14 mouse cellular contexts compared by ENCODE assay signal in genomic region chrX:158852308-158852707, GRCm38 (mm10).
DNase-seq lines count a peak whose midpoint lies in the region; ATAC-seq and TF ChIP-seq lines count a peak whose summit lies in the region.
"Had no signal": no experiment of that assay in that cellular context is flagged by ENCODE, and none has a peak within 500 bp of the region (broad histone marks: within the 10 kb centered on the region; RNA-seq: fewer than 3 reads in every experiment).

No protein-coding gene starts in this region.

- H3K27ac ChIP-seq in layer of hippocampus, adult 2 months, result peak overlapping the region; percentile 79
- H3K27ac ChIP-seq: forebrain, embryonic 10.5 days had no signal

- no peak for ATAC-seq in erythroid progenitor cell, adult 5-6 weeks (replicated peaks; ENCODE audit: low FRiP score, poor library complexity, severe bottlenecking)

- no peak for TF ChIP-seq CTCF in layer of hippocampus, adult 2 months (conservative IDR thresholded peaks at IDR 0.05)

- intact Hi-C loops in left cerebral cortex, postnatal 4 days (cut with DNase I), result no loop called here

- no peak overlapping the region for H3K4me3 ChIP-seq in layer of hippocampus, adult 2 months
- H3K4me3 ChIP-seq: forebrain, embryonic 10.5 days had no signal

- DNase-seq in left cerebral cortex, adult 11 months (ENCODE audit: low spot score), result peak; percentile 55
- DNase-seq in left cerebral cortex, postnatal 4 days, result no peak
- DNase-seq in layer of hippocampus, adult 2 months (ENCODE audit: low spot score in 2 of 2), result peak; percentile 46 to 70
- peak; percentile 69 to 77 for DNase-seq in left cerebral cortex, adult 9 months (ENCODE audit: low spot score in 2 of 2)
- no peak for DNase-seq in testis, postnatal 14 days (ENCODE audit: low spot score)
- no peak for DNase-seq in adrenal gland, adult 18-20 months (ENCODE audit: low spot score in 2 of 2)
- DNase-seq: adrenal gland, postnatal 25 days; cerebellum, postnatal 10 days; heart, adult 11 months; kidney, adult 8-10 months; liver; lung, adult 18-20 months had no signal

Comparison
In these comparisons a context has a peak if more than half of its experiments do, and no peak if none do; other contexts are left out.
1. DNase-seq: peak in left cerebral cortex, adult 11 months (single experiment), layer of hippocampus, adult 2 months (2 of 2) and left cerebral cortex, adult 9 months (2 of 2); none in left cerebral cortex, postnatal 4 days (single experiment), testis, postnatal 14 days (single experiment) and adrenal gland, adult 18-20 months (0 of 2).